Mouse (Mus musculus) kidney, adult 9 months (tissue): ENCODE data around the gene Khdc4.

Source experiments
- DNase-seq: peaks from one replicate; pipeline ENCODE4 v3.0.0; 2022

The Khdc4 gene

DNA sequence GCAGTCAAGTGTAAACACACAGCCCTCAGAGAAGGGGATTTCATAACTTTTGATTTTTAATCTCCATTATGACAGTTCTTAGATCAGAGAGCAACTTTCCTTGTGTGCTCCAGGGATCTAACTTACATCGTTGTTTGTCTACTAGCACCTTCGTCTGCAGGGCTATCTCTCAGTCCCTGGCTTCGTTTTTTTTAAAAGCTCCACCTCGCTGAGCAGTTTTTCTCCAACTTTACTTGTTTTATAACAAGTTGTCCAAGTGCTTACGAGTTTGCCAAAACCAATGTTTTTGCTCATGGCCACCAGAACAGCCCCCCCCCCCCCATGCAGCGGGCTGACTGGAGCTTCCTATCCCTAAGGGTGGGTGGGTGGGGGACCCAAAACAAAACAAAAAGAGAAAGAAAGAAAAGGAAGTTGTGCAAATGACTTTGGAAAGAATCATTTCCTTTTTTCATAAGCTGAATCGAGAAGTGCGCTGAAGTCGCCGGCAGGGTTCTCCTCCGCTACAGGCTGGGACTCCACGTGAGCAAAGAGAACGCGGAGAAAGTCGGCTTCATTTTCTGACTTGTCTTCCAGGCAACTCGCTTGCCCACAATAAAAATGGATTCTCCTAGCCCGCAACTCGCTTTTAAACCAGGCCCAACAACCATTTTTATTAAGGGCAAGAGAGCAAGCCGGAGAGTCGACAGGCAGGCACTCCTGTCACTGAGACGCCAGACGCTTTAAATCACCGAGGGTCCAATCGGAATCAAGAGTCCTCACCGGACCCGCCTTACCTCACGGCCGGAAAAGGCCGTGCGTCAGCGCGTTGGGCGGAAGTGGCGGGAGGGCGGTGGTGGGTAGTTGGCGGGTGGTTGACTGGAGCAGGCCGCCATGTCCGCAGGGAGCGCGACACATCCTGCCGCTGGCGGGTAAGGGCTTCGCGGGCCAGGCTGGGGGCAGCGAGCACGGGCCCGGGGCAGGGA is at the start of gene Khdc4:
Gene Khdc4, plus strand, starts transcription at position 824 of the 962 bp plus-strand sequence.
- DNase-seq, result peak; percentile 99

DNA sequence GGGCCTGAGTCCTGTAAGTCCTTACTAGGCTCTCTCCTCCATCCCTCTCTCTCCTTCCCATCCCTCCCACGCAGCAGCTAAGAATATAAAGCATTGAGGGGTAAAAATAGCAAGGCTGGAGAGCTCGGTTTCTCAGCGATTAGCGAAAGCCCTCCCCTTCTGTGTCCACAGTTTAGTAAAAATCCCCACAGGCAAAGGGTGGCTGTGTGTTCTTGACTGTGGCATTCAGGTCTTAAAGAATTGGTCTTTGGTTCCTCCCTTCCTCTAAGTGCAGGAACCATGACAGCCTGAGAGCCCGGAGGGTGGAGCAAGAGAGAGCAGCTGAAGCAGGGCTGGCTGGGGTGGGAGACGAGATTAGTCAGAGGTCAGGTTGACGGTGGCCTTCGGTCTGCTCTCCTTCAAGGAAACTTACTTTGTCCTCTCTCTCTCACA is 49.0 kb upstream of the Khdc4 start:
- DNase-seq, result no peak

DNA sequence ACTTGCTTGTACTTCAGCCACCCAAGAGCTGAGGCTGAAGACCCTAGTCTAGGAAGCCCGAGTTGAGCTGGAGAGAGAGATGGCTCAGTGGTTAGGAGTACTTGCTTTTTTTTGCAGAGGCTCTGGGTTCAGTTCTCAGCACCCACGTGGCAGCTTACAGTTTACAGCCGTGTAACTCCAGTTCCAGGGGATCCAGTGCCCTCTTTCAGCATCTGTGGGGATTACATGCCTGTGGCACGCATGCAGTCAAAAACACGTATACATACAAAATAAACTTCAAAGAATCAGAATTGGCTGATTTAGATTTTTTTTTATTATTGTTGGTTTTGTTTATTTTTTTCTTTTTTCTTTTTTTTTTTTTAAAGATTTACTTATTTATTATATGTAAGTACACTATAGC is 48.5 kb upstream of the Khdc4 start:
- no peak for DNase-seq

DNA sequence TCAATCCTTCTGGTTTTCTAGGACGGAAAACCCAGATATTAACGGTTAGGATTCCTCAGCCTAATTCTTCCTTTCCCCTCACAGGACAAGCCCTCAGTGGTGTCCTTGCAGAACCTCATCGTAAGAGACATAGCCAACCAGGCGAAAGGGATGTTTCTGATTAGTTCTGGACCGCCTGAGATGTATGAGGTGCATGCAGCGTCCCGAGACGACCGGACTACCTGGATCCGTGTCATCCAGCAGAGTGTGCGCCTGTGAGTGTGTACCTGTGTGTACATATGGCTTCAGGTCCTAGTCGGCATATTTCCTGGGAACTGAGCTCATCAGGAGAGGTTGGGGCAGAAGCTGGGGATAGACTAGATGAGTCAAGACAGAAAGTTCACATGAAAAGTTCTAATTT is 46.4 kb upstream of the Khdc4 start:
- DNase-seq, result no peak

DNA sequence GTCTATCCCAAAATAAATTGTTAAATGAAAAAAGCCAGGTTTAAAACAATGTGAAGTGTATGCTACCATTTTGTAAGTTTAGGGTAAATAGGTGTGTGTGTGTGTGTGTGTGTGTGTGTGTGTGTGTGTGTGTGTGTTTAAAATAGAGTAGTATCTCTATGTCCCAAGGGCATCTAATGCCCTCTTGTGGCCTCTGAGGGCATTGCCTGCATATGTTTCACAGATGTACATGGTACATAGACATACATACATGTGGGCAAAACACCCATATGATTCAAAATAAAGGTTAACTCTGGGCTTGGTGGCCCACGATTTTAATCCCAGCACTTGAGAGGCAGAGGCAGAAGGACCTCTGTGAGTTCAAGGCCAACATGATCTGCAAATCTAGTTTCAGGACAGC is 44.9 kb upstream of the Khdc4 start:
- DNase-seq, result peak; percentile 73

DNA sequence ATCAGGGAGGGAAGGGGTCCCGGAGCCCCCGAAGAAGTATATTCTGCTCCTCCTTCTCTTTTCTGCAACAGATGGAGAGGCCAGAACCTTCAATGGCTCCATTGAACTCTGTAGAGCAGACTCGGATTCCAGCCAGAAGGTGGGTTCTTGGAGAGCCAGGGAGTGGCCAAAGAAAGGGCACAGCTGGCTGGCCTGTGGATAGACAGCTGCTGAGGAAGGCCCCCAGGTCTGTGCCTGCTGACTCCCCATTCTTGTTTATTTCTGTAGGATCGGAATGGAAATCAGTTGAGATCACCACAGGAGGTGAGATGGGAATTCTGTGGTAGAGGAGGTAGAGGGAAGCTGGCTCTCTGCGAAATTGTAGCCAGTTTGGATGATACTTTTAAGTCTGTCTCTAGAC is 42.5 kb upstream of the Khdc4 start:
- DNase-seq, result no peak

DNA sequence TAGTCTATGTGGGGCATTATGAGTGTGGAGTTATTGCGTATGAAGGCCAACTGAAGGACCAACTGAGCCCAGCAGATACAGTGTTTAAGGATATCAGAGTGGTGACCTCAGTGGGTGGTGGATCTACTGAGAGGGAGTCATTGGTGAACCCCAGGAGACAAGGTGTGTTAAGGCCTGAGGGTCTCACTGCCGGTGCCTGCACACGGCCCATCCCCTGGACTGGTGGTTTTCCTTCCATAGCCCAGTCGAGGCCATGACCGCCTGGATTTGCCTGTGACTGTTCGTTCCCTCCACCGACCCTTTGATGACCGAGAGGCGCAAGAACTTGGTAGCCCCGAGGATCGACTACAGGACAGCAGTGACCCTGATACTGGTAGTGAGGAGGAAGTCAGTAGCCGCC is 39.7 kb upstream of the Khdc4 start:
- no peak for DNase-seq

DNA sequence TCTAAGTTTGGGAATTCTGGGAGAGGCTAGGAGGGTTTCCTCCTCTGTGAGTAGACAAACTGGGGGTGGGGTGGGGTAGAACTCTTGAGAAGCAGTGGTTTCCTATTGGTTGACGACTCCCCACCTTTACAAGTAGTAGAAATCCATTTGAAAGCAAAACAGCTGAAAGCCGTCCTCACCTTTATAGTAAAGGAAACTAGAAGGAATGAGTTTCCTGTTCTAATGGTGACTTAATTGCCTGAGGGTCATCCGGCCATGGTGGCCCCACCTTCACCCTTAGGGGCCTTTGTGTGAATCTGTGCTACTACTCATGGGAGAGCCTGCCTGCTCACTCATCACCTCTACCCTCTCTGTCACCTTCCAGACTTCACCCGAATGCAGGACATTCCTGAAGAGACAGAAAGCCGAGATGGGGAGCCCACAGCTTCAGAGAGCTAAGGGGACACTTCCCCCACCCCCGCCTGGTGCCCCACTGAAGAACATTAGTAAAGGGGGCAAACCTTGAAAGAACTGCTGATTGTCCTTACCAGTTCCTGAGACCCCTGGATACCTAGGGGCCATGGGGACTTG is 39.1 kb upstream of the Khdc4 start:
- DNase-seq, result no peak

DNA sequence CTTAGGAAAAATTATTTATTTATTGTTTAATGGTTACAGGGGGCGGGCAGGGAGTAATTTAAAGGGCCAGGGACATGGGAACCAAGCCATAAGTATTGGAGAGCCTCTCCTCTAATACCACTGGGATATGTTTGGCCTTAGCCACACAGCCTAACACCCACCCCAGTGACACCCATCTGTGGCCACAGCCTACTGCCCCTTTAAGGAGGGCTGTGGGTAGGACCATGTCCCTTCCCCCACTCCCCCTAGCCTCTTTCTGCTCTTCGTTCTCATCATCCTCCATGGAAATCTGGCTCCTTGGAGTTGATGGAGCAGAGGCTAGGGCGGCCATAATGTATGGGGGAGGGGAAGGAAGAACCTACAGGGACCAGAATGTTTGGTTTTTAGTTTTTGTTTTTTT is 38.5 kb upstream of the Khdc4 start:
- DNase-seq, result no peak

DNA sequence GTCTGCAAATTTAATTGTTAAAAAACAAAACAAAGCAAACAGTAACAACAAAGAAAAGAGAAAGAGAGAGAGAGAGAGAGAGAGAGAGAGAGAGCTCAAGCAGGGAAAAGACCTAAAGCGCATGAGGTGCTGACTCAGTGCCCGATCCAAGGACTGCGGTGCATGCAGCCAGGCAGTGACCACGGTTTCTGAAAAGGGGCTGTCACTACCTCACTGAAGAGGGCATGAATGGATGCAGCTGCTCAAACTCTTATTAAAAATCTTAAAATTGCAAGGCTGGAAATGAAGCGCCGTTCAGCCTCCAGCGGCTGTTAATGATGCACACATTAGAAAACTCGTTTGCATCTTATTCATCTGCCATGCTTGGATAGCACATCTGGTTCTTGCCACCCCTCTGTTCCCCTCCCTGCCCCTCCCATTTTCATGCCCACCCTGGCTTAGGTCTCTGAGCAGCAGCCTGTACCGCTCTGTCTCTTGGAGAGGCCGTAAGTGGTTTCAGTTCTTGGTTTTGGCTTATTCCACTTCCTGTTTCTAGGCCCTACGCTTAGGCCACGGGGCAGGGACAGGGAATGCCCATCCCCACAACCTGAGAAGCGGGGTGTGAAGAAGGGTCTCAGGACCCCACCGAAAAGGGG is 37.7 kb upstream of the Khdc4 start:
- DNase-seq, result no peak

DNA sequence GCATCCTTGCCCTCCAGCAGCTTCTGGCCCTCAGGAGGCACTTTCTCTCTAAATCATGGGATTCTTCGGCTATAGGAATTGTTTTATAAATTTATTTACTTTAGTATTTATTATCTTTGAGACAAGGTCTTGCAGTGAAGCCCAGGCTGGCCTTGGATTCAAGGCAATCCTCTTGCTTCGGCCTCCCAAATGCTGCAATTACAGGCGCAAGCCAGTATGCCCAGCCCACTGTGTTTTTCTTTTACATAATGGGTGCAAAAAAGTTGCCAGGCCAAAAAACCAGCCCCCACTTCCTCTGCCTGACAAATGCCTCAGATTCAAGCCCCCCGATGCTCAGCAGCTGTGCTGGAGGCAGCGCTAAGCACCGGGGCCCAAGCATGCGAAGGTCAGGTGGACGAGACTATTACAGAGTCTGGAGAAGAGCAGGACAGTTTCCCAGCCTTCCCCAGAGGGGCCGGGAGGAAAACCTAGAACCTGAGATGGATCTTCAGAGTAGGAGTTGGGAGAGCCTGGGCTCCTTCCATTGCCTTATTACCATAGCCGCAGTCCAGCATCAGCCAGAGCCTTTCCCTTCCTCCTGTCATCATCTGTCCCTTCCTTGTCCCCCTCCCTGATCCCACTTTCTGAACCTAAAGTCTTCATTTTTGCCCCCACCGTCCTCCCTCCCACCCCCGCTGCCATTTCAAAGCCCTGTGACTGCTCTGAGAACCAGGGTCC is 37.0 kb upstream of the Khdc4 start:
- no peak for DNase-seq

DNA sequence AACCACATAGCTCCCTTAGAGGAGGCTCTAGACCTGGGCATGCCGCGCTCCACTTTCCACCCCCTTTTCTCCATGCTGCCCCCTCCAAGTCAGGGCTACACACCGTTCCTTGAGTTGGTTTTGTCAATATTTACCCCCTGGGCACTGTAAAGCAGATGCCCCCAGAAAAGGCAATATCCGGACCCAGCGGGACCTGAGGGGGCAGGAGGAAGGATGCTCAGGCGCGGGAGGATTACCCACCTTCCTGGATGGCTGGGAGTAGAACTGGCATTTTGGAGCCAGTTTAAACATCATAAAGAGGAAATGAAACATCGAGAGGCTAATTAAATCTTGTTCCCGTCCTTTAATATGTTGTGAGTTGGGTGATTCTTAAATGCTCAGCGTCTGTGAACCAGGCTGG is 36.4 kb upstream of the Khdc4 start:
- DNase-seq, result no peak

DNA sequence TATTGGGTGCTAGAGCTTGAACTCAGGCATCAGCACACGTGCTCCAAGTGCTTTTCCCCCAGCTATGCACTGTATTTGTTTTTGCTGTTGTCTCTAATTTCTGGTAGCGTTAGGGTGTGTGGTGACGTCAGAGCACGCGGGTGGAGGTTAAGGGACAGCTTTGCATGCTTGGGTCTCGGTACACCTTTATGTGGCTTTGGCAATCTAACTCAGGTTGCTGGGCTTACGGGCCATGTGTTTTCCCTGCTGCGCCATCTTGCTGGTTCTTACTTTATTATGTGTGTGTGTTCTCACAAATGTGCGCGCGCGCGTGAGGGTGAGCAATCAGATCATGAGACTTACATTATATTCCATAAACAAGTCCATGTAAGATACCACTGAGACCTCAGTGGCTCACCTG is 35.6 kb upstream of the Khdc4 start:
- DNase-seq, result no peak

DNA sequence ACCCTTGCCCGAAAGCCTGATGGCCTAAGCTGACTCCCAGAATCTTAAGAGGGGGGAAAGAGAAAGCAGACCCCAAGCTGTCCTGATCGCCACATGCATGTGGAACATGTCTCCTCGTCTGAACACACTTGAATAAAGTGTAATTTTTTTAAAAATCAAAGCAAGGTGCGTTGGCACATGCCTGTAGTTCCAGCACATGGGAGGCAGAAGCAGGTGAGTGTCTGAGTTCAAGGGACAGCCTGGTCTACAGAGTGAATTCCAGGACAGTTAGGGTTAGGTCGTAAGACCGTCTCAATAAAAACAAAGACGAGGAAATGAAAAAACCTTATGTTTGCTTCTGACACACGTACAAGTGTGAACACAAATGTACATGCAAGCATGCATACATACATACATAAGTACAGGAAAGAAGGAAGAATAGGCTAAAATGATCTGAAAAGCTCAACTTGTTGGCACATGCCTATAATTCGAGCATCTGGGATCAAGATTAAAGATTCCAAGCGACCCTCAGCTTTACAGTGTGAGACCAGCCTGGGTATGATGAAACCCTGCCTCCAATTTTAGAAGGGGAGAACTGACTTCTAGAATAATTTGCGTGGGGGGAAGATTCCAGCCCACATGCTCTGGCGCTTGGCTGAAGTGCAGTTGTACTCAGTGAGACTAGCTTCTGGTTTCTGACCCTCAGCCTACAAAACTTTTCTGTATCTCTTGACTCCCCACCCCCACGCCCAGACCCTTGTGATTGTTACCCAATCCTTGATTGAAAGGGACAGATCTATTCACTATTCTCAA is 34.7 kb upstream of the Khdc4 start:
- DNase-seq, result no peak

DNA sequence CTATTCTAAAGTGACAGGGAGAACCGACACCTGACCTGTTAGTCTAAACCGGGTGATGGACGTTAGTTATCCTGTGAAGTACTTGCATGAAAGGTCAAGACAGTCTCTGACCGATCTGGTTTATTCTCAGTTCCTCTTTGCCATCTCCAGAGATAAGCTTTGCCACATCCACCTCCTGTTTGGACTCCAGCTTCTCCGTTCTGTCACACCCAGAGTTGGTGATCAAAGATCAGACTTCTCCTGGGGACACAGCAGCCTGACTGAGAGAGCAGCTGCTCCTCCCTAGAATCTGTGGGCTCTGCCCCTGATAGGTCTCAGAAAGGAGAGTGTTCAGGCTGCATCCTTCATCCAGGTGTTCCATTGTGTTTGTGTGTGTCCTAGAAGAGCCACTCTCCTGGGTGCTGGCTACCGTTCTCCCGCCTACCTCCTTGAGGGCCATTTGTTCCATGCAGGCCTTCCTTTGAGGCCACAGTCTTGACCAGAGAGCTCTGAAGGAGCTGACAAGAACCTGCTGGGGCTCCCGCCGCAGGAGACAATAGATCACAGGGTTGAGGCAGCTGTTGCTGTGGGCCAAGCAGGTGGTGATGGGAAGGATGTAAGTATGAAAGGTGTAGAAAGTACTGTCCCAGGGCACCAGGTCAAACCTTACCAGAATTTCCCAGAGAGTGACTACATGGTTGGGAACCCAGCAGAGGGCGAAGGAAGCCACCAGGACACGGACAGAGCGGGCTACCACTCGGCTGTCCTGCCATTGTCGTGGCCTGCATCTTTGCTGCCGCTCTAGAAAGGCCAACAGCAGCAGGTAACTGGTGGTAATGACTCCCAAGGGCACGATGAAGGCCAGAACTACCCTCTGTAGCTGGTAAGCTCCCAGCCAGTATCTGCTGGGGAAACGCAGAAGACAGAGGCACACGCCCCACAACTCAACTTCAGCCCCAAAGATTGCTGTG is 33.7 kb upstream of the Khdc4 start:
- DNase-seq, result no peak

DNA sequence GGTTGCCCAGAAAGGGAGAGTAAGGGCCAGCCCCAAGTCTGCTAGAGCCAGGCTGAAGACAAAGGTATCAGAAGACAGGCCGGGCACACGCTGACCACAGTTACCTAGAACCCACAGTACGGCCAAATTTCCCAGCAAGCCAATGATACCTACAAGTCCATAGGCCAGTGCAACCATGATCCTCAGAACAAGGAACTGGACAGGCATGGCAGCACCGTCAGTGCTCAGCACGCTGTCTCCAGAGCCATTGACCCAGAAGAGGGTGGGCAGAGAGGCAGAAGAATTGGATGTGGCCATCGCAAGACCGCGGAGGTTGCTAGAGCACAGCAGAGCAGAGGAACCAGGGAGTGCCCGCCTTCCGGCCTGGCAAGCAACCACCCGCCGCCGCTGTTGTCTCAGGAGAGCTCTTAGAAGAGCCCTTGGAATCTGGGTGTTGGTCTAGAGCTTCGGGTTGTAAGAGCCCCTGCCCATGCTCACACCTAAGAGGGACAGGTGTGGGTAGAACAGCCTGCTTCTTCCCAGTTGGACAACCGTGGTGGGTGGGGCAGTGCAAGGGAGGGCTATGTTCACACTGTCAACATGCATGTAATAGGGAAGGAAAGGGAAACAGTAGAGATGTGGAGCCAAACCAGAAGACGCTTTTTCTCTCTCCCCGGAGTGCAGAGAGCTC is 32.6 kb upstream of the Khdc4 start, which contains the start of gene Rxfp4:
Gene Rxfp4, minus strand, starts transcription at position 297 of the 670 bp plus-strand sequence.
- no peak for DNase-seq

DNA sequence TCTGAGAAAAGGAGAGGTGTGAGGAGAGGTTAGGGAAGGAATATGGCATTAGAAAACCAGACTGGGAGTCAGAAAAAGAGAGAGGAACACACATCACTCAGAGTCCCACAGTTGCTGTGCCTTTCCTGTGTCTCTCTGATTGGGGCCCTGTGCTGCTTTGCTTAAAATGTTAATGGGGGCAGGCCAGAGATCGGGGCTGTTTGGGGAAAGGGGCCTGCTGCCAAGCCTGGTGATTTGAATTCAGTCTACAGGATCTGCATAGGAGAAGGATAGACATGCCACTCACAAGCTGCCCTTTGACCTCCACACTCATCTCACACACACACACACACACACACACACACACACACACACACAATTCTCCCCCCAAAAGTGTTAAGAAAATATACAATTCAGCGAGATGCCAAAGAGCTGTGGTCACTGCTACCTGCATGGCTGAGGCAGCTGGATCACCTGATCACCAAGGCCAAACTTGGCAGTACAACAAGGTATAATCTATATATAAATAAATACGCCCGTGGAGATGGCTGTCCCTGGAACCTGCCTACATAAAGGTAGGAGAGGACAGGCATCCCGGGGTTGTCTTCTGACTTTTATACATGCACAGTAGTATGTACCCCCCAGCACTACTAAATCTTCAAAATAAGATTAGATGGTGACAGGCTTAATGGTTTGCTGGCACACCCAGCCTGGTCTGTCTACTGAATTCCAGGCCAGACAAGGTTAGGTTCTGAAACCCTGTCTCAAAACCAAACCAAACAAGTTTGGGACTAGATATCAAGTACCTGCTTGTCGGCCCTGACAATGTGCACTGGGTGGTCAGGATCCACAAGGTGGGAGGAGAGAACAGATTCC is 31.9 kb upstream of the Khdc4 start:
- DNase-seq, result no peak

DNA sequence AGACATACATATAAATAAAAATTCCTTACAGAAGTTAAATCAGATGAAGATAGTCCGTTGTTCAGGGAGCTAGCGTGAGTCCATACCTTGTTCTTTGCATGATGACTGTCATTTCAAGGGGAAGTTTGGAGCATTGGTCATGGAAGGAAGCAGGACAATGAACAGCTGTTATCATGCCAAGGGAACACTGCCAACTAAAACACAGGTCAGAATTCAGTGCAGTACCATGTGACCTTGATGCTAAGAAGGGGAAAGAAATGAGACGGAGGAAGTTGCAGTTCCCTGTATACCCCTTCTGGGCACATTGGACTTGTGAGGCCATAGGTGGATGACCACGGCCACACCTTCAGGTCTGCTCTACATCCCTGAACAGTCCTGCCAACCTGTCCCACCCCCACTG is 31.0 kb upstream of the Khdc4 start:
- peak; percentile 50 for DNase-seq

DNA sequence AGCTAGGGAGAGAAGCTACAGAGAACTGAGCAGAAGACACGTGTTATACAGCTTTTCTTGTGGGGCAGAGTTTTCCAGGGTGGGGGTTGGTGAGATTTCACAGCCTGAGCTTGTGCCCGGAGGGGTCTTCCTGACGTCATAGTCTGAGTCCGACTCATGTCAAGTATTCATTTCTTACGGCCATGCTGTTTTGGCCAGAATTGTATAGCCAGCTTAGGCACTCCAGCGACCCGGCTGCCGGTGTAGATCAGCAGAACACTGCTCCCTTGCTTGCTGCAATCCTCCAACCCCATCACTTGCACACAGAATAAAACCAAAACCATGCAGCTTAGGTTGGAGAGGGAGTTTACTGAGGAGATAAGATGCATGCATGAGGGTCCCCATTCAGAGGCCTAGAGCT is 30.0 kb upstream of the Khdc4 start:
- no peak for DNase-seq
